In the genomic region with DNA sequence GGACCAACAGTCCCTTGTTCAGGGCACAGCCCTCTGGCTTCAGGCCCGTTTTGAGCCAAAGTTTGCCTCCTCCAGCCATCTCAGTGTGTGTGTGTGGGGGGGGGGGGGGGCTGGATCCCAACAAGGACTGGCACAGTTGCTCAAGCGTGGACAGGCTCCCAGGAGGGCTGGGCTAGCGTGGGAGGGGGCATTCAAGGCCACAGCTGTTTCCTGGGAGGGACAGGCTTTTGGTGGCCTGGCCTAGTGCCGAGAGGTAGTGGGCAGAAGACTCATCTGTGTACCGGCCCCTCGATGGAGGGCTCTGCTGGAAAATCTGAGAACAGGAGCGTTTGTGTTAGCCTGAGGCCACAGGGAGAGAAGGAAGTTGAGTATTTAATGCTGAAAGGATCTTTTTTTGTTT, we compare ENCODE assay signal across 25 mouse cellular contexts. TPM values are rescaled to one million over a fixed set of nuclear protein-coding genes. Genes with fewer than 3 reads are reported as not detected.
DNase-seq lines count a peak whose midpoint lies in the region; ATAC-seq and TF ChIP-seq lines count a peak whose summit lies in the region.
"Had no signal": no experiment of that assay in that cellular context is flagged by ENCODE, and none has a peak within 500 bp of the region (broad histone marks: within the 10 kb centered on the region; RNA-seq: fewer than 3 reads in every experiment).

No protein-coding gene starts in this region.

- WGBS in kidney, postnatal 0 days = 34% methylated on average over 7 of the region's 7 CpGs

- no peaks in the 10 kb centered on the region for H3K79me3 ChIP-seq in C2C12 (ENCODE audit: low read depth)

- no peaks in the 10 kb centered on the region for H3K79me2 ChIP-seq in C2C12 (ENCODE audit: control insufficient read depth, insufficient read depth)

- TF ChIP-seq CTCF in kidney, postnatal 0 days (IDR thresholded peaks at IDR 0.05; ENCODE audit: low read depth) = no peak
- TF ChIP-seq CTCF in C2C12 (IDR thresholded peaks at IDR 0.05; ENCODE audit: control insufficient read depth, insufficient read depth, insufficient read length) = no peak
- TF ChIP-seq CTCF in testis, adult 2 months (IDR thresholded peaks at IDR 0.05; ENCODE audit: control insufficient read depth, insufficient read depth, insufficient replicate concordance, low read depth, low read length) = no peak

- TF ChIP-seq POLR2A in testis, adult 2 months (IDR thresholded peaks at IDR 0.05; ENCODE audit: control insufficient read depth, low read depth, low read length) = no peak

- H3K4me1 ChIP-seq in kidney, postnatal 0 days (replicated peaks; ENCODE audit: insufficient read depth, low read length) = no peaks in the 10 kb centered on the region; the same call in 1 of the 2 replicates
- H3K4me1 ChIP-seq in testis, adult 2 months (ENCODE audit: control insufficient read depth, insufficient read depth, low read length) = peaks cover 8% of the 10 kb centered on the region
- H3K4me1 ChIP-seq: forebrain, embryonic 15.5 days; midbrain, embryonic 15.5 days had no signal

- H3K4me2 ChIP-seq in kidney, postnatal 0 days (ENCODE audit: low read length) = no peak overlapping the region
- H3K4me2 ChIP-seq: forebrain, embryonic 15.5 days; hindbrain, embryonic 13.5 days; liver, embryonic 15.5 days; midbrain, embryonic 15.5 days had no signal

- no peak overlapping the region; the same call in 1 of the 2 replicates for H3K27ac ChIP-seq in kidney, postnatal 0 days
- 0 out of 2 replicates have a peak overlapping the region, but pooled peaks have one; percentile 19 for H3K27ac ChIP-seq in testis, adult 2 months (ENCODE audit: control insufficient read depth, insufficient read depth, low read depth, low read length)
- H3K27ac ChIP-seq: forebrain, embryonic 15.5 days; hindbrain, embryonic 13.5 days; layer of hippocampus, adult 2 months; limb, embryonic 10.5 days; liver, embryonic 15.5 days; macrophage; midbrain, embryonic 15.5 days had no signal

- no peak for ATAC-seq in kidney, postnatal 0 days (replicated peaks; ENCODE audit: low FRiP score, low read depth)
- ATAC-seq: forebrain, embryonic 15.5 days; inflammation-experienced regulatory T-cells, adult 6 months; lung, postnatal 0 days; midbrain, embryonic 15.5 days had no signal

- no peak overlapping the region for H3K4me3 ChIP-seq in kidney, postnatal 0 days (replicated peaks; ENCODE audit: low read depth, low read length)
- H3K4me3 ChIP-seq in C2C12 (ENCODE audit: insufficient read depth, poor library complexity, severe bottlenecking) = no peak overlapping the region
- H3K4me3 ChIP-seq in testis, adult 2 months (ENCODE audit: control insufficient read depth, low read depth, low read length) = no peak overlapping the region
- H3K4me3 ChIP-seq: forebrain, embryonic 15.5 days; hindbrain, embryonic 13.5 days; layer of hippocampus, adult 2 months; limb, embryonic 10.5 days; liver, embryonic 15.5 days; midbrain, embryonic 15.5 days had no signal

- no peak overlapping the region for H3ac ChIP-seq in C2C12 (ENCODE audit: control insufficient read depth, insufficient read length, low read depth)

- no peak overlapping the region for H3K9ac ChIP-seq in kidney, postnatal 0 days (ENCODE audit: low read depth, low read length)
- H3K9ac ChIP-seq: forebrain, embryonic 15.5 days; hindbrain, embryonic 13.5 days; liver, embryonic 15.5 days; midbrain, embryonic 15.5 days had no signal

- H3K9me3 ChIP-seq in kidney, postnatal 0 days (replicated peaks; ENCODE audit: low read length) = no peaks in the 10 kb centered on the region
- H3K9me3 ChIP-seq: forebrain, embryonic 15.5 days; hindbrain, embryonic 13.5 days; limb, embryonic 10.5 days; liver, embryonic 15.5 days; midbrain, embryonic 15.5 days had no signal

- no peaks in the 10 kb centered on the region for H3K27me3 ChIP-seq in kidney, postnatal 0 days (ENCODE audit: insufficient read depth, low read length)
- no peaks in the 10 kb centered on the region for H3K27me3 ChIP-seq in C2C12 (ENCODE audit: control insufficient read depth, insufficient read depth, insufficient read length)
- no peaks in the 10 kb centered on the region for H3K27me3 ChIP-seq in testis, adult 2 months (ENCODE audit: control insufficient read depth, insufficient read depth, low read length)
- H3K27me3 ChIP-seq: midbrain, embryonic 15.5 days had no signal

- DNase-seq in gastrocnemius, postnatal 25 days = peak; percentile 45
- DNase-seq in gastrocnemius, adult 8-10 months (ENCODE audit: low spot score in 2 of 2) = no peak
- DNase-seq in kidney, postnatal 0 days (ENCODE audit: low spot score) = peak; percentile 58
- DNase-seq in kidney, adult 11 months = no peak
- DNase-seq in retina, postnatal 1 day = no peak
- no peak for DNase-seq in urinary bladder, postnatal 10 days (ENCODE audit: low spot score)
- DNase-seq: adrenal gland, postnatal 14 days; B cell, adult 2 months; cerebellum, adult 2 months; cerebellum, postnatal 36 days; kidney, adult 9 months; liver; spleen, adult 18-20 months; thymus, postnatal 25 days had no signal

- no peaks in the 10 kb centered on the region for H3K36me3 ChIP-seq in kidney, postnatal 0 days (ENCODE audit: insufficient read depth, low read length)
- no peaks in the 10 kb centered on the region for H3K36me3 ChIP-seq in C2C12 (ENCODE audit: control insufficient read depth, insufficient read depth)
- no peaks in the 10 kb centered on the region for H3K36me3 ChIP-seq in testis, adult 2 months (ENCODE audit: control insufficient read depth, insufficient read depth, low read length)
- H3K36me3 ChIP-seq: forebrain, embryonic 15.5 days; hindbrain, embryonic 13.5 days; limb, embryonic 10.5 days; liver, embryonic 15.5 days; midbrain, embryonic 15.5 days had no signal

TF ChIP-seq in C2C12, 6 proteins besides CTCF, POLR2A, EP300 and RAD21:
- TF ChIP-seq FOSL1 (IDR thresholded peaks at IDR 0.05; ENCODE audit: insufficient read depth, low read length, poor library complexity, severe bottlenecking) = no peak
- TF ChIP-seq MYOD1 (IDR thresholded peaks at IDR 0.05; ENCODE audit: control insufficient read depth, insufficient read length, low read depth) = peak; percentile 30

RNA-seq across cellular contexts. Expression of gene Plekhg5, which starts 7.6 kb away (rescaled TPM):
- 1 to 10 TPM; 5.0 to 6.5 TPM for total RNA-seq in gastrocnemius, postnatal 25 days (2021)
- 1 to 10 TPM; 5.2 to 6.1 (median 5.8) TPM for total RNA-seq in gastrocnemius, adult 8-10 months (2022)
- polyA plus RNA-seq in kidney, postnatal 0 days (2015; fragmentation: Nextera tagmentation; extraction: Ambion mirVana) = 18.3 and 19.3 TPM in 2 replicates
- 17.5 TPM for polyA plus RNA-seq in C2C12 (2012; fragmentation: generic; extraction: Trizol)
- 8.8 and 9.7 TPM in 2 replicates for polyA plus RNA-seq in testis, adult 2 months (2012; rRNA removed)

RNA-seq across cellular contexts. Expression of gene Tnfrsf25, which starts 35.8 kb away (rescaled TPM):
- 1 to 10 TPM; 1.2 TPM for total RNA-seq in gastrocnemius, postnatal 25 days (2021)
- under 1 TPM in 3 of 4 experiments, not detected in 1; 0.40 to 0.90 (median 0.85) TPM for total RNA-seq in gastrocnemius, adult 8-10 months (2022)
- 0.68 and 0.83 TPM in 2 replicates for polyA plus RNA-seq in kidney, postnatal 0 days (2015; fragmentation: Nextera tagmentation; extraction: Ambion mirVana)
- 0.95 TPM for polyA plus RNA-seq in C2C12 (2012; fragmentation: generic; extraction: Trizol)
- polyA plus RNA-seq in testis, adult 2 months (2012; rRNA removed) = 1.2 and 1.5 TPM in 2 replicates

RNA-seq across cellular contexts. Expression of gene Nol9, which starts 40.8 kb away (rescaled TPM):
- 1 to 10 TPM; 9.6 TPM for total RNA-seq in gastrocnemius, postnatal 25 days (2021)
- 10 to 100 TPM in 2 of 4 experiments, 1 to 10 TPM in 2; 9.4 to 13.2 (median 10.0) TPM for total RNA-seq in gastrocnemius, adult 8-10 months (2022)
- 20.0 and 20.5 TPM in 2 replicates for polyA plus RNA-seq in kidney, postnatal 0 days (2015; fragmentation: Nextera tagmentation; extraction: Ambion mirVana)
- polyA plus RNA-seq in C2C12 (2012; fragmentation: generic; extraction: Trizol) = 39.7 TPM
- polyA plus RNA-seq in testis, adult 2 months (2012; rRNA removed) = 7.7 and 8.0 TPM in 2 replicates

RNA-seq across cellular contexts. Expression of gene Tas1r1, which starts 41.6 kb away (rescaled TPM):
- under 1 TPM; 0.84 to 0.86 TPM for total RNA-seq in gastrocnemius, postnatal 25 days (2021)
- 1 to 10 TPM in 1 of 4 experiments, under 1 TPM in 3; 0.32 to 1.3 (median 0.66) TPM for total RNA-seq in gastrocnemius, adult 8-10 months (2022)
- 0.39 and 0.45 TPM in 2 replicates for polyA plus RNA-seq in kidney, postnatal 0 days (2015; fragmentation: Nextera tagmentation; extraction: Ambion mirVana)
- 0.27 TPM for polyA plus RNA-seq in C2C12 (2012; fragmentation: generic; extraction: Trizol)
- polyA plus RNA-seq in testis, adult 2 months (2012; rRNA removed) = 30.2 and 37.6 TPM in 2 replicates
- total RNA-seq: adrenal gland, postnatal 14 days had no signal
- polyA plus RNA-seq: inflammation-experienced regulatory T-cells, adult 6 months; macrophage had no signal

RNA-seq across cellular contexts. Expression of gene Zbtb48, which starts 52.5 kb away (rescaled TPM):
- total RNA-seq in gastrocnemius, postnatal 25 days (2021) = 1 to 10 TPM; 2.5 TPM
- total RNA-seq in gastrocnemius, adult 8-10 months (2022) = 1 to 10 TPM; 2.3 to 4.8 (median 3.1) TPM
- polyA plus RNA-seq in kidney, postnatal 0 days (2015; fragmentation: Nextera tagmentation; extraction: Ambion mirVana) = 14.4 and 16.3 TPM in 2 replicates
- 8.6 TPM for polyA plus RNA-seq in C2C12 (2012; fragmentation: generic; extraction: Trizol)
- 18.2 and 22.4 TPM in 2 replicates for polyA plus RNA-seq in testis, adult 2 months (2012; rRNA removed)

Comparison
In these comparisons a context has a peak if more than half of its experiments do, and no peak if none do; other contexts are left out.
1. DNase-seq: peak in gastrocnemius, postnatal 25 days (single experiment) and kidney, postnatal 0 days (single experiment); none in gastrocnemius, adult 8-10 months (0 of 2), kidney, adult 11 months (single experiment), retina, postnatal 1 day (single experiment) and urinary bladder, postnatal 10 days (single experiment).